Mouse (Mus musculus) mouse trophoblast stem cell (cell line): ENCODE results near the gene Cul9.
"Not testable (repeated sequence)": the region's sequence is repeated elsewhere in the genome, so short reads cannot be mapped to it uniquely, and the experiment has no call there.

Experiments used
- in situ Hi-C, 2 experiments: fragments of 300-500 bp; cut with MseI, MboI; formaldehyde crosslinking; loops; 2 replicates in 1 of 2; 3 replicates in 1 of 2; pipeline ENCODE4 v1.15.1; 2025

Cul9 gene

DNA sequence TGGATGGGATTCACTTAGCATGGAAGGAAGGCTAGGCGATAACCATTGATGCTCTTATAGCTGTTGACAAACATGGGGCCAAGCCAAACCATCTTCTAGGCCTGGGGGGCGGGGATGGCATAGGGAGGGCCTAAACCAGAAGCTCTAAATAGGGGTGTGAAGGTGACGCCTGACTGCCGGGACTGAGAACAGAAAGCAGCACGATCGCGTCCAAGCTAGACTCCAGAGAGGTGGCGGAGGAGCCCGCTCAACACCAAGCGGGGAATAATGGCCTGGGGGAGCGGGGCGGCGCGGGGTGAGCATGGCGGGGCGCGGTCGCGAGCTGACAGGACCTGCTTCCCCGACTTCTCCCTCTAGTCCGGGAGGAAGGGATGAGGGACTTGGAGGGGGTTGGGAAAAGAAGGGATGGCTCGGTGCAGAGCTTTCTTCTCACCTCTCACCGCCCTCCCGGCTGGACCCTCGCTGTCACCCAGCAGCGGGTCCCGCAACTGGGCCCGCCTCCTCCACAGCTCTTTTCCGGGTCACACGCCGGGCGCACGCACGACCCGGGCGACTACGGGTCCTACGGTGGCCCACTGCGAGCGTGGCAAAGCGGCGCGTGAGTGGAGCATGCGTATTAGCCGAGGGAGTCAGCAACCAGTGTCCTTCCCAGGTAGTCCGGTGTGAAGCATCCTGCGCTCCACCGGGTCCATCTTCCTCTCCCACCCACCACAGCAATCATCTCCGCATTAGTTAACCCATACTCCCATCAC is at the start of gene Cul9:
TSS of gene Cul9 (minus strand) at position 576 of the 752 bp plus-strand sequence.
- in situ Hi-C loops, result no loop called here

DNA sequence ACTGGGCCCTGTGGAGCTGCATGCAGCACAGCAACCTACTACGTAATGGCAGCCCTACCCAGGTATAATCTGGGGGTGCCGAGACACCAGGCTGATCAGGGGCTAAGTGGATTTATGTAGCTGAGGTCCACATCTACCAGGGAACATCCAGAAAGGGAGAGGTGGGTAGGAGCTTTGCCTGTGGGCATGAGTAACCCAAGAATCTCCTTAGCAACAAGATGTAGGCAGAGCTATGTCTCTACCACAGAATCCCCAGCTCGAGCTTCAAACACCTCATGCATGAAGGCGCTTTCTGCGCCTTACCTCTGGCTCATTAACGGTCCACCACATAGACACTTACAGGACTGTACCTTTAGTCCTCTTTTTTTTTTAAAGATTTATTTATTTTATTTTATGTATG is 49.1 kb upstream of the Cul9 start:
- in situ Hi-C loops, result no loop called here

DNA sequence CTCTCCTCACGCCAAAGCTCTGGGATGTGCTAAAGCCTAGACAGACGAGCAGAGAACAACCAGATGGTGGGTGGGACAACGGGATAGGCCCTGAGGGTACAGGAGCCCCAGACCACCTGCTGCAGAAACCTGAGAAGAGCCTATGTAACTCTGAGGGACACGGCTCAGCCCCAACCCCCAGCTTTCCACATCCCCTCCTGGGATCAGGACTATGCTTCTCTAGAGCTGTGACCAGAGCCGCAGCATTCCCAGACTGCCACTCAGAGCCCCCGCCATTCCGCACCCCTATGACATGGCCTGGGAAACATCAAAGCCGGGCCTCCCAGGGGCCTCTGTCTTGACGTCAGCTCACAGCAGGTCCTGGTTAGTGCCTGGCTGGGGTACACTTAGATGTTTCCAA is 48.4 kb upstream of the Cul9 start:
- in situ Hi-C loops, result no loop called here

DNA sequence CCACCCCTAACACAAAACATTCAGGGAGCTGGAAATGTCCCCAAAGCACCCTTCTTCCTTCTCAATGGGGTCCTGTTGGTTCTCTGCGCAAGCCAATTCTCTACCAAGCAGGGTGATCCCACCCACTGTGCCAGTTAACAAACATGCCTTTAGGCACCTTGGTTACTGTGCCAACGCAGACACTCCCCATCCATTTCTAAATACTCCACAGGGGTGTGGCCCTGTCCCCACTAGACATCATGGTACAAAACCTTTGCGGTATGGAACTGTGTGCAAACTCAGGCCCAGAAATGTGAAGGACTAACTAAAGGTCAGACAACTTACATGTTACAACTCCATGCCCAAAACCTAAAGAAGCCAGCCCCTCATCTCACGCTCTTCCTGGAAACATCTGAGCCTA is 46.9 kb upstream of the Cul9 start:
- in situ Hi-C loops, result no loop called here

DNA sequence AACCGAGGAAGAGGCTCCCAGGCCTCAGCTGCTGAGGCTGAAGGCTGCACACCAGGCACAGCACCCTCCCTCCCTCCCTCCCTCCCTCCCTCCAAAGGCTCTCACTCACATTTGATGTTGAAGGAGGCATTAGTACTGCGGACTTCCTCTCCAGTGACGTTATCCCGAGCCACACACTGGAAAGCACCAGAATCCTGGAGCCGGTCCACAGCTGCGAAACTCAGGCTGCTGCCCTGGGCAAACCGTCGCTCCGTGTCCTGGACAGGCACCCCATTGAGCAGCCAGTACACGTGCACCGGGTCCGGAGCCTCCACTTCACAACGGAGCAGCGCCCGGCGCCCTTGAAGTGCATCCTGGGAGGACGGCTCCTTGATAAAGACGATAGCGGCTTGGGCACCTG is 45.2 kb upstream of the Cul9 start:
- in situ Hi-C loops, result no loop called here

DNA sequence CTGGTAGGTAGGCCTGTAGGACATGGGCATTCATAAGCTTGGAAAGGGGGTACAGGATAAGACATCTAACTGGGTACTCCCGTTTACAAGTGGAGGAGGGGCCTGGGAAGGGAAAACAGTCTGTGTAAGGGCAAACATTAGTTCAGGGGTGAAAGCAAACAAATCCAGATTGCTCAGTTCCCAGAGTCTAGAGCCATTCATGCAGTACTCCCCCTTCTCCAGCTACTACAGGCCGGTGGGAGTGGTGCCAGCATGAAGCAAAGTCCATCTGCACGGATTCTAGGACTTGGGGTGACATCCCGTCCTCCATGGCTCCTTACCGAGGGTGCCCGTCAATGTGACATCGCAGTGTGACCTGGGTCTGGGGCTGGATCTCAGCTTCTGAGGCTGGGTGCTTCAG is 44.3 kb upstream of the Cul9 start:
- in situ Hi-C loops, result no loop called here

DNA sequence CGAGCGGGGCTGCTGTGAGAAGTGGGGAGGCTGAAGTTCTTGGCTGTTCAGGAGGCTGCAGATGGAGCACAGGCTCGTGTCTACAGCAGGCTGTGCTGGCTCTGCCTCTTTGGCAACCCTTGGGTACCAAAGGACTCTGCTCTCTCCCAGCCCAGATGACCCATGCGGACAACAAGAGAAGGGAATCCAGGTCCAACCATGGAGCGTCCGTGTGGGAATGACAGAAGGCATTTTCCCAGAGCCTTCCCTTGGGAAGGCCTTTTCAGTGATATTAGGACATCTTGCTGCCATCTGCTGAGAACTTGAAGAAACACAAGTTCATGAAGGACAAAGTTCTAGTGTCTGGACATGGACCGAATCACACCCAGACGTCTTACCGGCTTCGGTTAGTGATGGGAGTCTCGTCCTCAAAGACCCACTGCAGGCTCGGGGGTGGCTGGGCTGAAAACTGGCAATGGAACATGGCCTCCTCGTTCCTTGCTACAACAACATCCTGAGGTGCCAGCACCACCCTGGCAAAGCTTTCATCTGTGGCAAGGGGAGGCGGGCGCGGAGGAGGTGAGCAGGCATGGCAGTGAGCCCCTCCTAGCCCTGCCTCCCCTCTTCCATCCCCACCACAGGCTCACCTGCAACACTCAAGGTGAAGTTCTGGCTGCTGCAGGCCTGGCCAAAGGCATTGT is 43.6 kb upstream of the Cul9 start:
- in situ Hi-C loops, result no loop called here

DNA sequence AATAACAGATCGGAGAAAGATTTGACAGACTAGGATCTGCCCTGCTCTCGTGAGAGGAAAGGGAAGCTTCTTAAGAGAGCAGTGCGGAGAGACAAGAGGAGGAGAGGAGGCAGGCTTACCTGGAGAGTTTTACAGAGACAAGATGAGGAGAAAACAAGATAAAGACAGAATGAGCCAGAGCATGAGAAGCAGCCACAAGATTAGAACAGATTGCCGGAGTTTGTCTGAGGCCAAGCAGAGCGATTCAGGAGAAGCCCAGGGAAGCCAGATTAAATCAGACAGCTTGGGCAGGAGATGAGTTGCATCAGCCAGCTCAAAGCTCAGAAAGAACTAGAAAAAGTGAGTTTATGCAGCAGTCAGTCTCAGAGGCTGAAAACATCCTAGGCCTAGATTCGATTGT is 42.7 kb upstream of the Cul9 start:
- in situ Hi-C loops, result no loop called here

DNA sequence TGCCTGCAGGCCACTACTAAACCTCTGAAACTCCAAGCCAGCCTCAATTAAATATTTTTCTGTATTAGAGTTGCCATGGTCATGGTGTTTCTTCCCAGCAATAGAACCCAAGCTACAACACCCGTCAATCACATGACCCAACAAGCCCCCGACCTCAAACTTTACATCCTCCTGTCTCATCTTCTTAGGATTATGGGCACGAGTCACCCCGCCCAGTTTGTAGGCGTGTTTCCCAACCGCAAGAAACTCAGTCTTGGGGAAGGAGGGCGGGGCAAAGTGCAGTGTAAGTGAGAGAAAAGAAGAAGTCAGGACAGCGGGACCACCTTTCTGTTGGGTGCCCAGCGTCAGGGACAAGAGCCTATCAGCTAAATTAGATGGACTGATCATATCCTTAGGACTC is 42.0 kb upstream of the Cul9 start:
- in situ Hi-C loops, result no loop called here

DNA sequence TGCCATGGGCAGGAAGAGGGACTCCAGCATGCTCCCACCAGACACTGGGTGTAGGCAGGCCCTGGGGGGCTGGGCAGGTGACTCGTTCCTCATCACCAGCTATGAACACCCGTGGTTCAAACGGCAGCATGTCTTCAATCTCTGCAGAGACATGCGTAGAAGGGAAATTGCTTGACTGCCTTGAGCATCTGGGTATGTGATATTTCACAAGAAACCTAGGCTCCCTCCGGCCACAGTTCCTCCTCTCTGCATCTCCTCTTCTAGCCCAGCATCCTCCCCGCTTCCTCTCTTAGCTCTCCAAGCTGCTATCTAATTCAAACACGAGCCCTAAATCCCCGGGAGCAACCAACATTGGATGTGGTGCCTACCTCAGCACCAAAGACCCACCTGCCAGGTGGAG is 40.1 kb upstream of the Cul9 start:
- in situ Hi-C loops, result no loop called here

DNA sequence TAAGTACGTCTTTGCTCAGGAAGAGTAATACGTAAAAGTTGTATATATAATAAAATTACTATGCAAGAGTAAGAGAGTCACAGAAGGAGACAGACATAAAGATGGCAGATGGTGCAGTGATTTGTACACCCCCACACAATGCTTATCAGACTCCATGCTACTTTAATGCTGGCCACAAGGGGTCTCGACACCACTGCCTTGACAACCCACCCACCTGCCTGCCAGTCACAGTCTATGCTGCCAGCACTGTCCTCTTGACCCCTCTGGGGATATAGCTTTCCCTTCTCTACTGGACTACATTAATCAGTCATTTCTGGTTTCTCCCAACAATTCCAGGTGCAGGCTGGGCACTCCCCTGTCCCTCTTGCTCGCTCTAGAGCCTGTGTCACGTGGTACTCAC is 32.5 kb upstream of the Cul9 start:
- in situ Hi-C loops, result no loop called here

DNA sequence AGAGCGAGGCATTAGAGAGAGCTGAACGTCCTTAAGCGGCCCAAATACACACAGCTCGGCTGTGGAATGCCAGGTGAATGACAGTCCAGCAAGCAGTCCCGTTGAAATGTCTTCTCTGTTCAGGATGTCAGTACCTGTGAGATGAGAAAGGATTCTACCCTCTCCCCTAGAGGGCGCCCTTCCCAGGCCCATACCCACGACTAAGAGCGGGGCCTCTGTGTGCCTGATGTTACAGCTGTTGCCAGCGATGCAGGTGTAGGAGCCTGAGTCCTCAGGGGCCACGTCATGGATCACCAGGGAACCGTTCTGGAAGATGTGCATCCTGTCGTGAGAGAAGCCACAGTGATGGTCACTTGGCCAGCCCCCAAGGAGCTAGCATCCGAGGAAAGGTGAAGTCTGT is 29.9 kb upstream of the Cul9 start:
- in situ Hi-C loops, result no loop called here

DNA sequence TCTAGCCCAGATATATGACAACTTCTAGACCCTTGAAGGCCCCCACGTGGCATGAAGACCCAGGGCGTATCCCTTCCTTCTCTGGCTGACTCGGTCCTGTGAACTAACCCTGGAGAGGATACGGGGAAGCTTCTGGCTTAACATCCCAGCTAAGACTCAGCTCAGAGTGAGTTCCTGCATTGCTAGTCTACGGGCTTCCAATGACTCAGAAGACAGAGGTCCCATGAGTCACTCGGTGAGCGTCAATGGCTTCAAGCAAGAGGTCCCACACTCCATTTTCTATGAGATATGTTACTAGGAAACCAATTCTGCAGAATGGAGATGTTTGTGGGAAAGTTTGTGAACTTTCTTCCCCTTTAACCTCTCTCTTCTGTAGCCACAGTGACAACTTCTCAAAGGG is 28.3 kb upstream of the Cul9 start:
- in situ Hi-C loops, result no loop called here

DNA sequence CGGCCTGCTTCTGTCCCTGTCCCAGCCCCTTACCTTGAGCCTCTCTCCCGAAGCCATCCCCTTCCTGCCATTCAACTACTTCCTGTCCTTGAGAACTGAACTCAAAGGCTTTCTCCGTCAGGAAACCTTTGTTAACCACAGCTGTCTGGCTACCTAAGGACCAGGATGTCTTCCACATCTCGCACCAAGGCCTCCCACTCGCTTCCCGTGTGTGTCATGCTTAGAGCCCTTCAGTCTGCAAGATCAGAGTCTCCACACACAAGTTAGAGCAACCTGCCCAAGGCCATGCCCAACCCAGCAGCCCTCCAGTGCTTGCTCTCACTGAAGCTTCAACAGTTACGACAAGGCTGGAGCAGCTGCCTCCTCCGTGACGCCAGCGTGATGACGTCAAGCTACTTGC is 24.8 kb upstream of the Cul9 start:
- in situ Hi-C loops, result no loop called here

DNA sequence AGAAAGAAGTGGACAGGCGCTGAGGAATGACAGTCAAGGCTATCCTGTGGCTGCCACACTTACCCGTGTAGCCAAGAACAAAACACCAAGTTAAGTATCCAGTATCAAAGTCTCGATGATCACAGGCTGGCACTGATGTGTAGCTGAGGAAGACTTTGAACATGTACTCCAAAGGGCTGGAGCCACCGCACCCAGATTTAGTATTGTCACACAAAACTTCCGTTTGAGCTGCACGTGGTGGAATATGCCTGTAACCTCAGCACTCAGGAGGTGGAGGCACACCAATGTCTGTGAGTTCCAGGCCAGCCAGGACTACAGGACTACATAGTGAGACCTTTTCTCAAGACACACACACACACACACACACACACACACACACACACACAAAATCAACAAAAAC is 13.0 kb upstream of the Cul9 start:
- in situ Hi-C loops, result no loop called here

DNA sequence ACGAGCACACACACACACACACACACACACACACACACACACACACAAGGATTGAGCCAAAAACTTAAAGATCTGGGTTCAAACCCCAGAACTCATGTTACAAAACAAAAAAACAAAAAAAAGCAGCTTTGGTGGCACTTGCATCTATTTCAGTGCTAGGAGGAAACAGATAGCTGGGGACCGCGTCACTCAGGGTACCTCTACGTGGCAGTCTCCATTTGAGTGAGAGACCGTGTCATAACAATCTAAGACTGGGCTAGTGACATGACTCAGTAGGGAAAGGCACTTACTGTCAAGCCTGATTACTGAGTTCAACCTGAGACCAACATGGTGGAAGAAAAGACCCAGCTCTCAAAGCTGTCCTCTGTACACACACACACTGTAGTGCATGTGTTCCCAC is 12.0 kb upstream of the Cul9 start:
- in situ Hi-C loops, result no loop called here

DNA sequence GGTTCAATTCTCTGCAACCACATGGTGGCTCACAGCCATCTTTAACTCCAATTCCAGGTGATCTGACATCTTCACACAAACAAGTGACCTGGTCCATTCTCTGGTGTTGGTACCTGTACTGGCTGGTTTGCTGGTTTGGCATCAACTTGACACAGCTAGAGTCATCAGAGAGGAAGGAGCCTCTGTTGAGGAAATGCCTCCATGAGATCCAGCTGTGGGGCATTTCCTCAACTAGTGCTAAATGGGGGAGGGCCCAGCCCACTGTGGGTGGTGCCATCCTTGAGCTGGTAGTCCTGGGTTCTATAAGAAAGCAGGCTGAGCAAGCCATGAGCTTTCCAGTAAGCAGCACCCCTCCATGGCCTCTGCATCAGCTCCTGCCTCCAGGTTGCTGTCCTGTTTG is 11.1 kb upstream of the Cul9 start:
- in situ Hi-C loops, result not testable (repeated sequence)

DNA sequence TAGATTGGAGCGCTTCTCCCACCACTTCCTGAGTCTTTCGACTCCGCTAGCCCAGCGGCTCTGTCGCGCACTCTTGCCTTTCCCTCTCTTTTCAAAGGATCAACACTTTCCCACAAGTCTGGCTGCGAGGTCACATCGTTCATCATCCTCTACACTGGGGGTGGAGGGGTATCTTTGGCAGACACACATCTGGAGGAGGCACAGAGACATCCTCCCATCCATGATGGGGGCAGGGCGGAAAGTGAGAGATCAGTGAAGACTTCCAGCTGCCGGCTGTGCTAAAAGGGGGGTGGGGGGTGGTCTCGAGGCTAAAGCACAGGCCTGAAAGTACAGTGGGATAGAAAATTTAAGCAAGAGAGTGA is 10.4 kb upstream of the Cul9 start:
- in situ Hi-C loops, result no loop called here

DNA sequence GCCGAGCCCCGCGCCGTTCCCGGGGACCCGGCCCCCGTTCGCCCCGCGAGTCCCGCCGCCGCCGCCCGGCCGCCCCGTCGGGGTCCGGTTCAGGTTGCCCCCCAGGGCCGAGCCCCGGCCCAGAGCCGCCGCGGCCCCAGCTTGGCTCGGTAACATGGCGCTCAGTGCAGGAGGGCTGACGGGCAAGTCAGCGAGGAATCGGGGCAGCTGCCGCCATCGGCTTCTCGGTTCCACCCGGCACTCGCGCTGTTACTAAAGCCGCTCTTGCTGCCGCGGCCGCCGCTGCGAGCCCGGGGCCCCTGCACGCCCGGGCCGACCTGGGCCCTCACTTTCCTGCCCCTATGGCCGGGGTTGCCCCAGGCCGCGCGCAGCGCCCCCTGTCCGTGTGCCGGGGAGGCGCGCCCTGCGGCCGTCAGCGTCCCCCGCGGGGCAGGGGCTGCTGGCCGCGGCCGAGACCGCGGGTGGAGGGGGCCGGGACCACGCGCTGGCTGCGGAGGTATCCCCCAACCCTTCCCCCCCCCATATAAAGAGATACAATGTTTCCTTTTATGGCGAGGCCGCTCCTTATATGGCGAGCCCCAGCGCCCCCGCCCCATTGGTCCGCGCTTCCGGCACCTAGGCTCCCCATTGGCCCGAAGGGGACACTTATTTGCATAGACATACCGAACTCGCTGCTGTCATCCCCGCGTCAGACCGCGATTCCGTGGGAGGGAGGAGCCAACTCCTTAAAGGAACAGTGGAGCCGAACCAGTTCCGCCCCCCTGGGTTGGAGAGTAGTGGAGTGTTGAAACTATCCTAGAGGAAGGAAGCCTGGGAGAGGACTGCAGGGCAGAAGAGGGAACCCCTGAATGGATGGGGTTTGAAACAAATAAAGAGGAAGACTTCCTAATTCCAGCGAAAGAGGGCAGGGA is 9.7 kb upstream of the Cul9 start, which contains the start of gene Srf:
TSS of gene Srf (minus strand) at position 503 of the 911 bp plus-strand sequence.
- in situ Hi-C loops, result no loop called here

DNA sequence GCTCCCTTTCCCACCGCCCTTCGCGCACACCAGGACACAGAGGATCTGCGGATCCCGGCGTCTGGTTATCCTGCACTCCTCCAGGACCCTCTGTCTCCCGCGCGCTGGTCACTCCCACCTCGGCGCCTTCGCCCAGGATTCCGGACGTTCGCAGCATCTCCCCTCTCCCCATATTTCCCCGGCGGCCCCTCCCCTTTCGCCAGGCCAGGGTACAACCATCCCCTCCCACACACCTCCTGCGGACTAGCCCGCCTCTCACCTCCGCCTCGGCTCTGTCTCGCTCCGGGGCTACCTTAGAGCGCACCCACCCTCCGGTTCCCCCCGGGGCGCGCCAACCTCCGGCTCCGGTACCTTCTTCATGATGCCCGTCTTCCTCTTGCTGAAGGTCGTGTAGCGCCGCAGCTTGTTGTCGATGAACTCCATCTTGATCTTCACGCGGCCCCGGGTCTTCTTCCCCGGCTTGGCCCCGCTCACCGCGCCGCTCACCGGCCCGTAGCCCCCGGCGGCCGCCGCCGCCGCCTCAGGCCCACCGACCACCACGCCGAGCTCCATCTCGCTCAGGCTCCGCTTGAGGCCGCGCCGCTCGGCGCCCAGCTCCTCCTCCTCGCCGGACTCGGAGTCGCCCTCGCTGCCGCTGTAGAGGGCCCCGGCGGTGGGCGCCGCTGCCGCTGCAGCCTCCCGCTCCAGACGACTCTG is 8.9 kb upstream of the Cul9 start:
- in situ Hi-C loops, result no loop called here

DNA sequence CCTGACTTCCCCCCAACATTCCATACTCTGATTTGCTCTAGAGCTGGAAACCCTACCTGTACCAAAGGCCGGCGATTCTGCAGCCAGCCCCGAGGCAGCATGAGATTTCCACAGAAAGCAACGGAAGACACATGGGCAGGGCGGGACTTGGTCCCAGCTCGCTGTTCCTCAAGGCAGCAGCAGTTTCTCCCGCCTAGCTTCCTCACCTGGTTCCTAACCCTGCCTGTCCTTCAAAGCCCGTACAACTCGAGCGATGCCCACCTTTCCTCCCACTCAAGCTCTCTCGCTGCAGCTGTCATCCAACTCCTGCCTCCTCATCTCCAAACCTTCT is 8.4 kb upstream of the Cul9 start:
- in situ Hi-C loops, result no loop called here

DNA sequence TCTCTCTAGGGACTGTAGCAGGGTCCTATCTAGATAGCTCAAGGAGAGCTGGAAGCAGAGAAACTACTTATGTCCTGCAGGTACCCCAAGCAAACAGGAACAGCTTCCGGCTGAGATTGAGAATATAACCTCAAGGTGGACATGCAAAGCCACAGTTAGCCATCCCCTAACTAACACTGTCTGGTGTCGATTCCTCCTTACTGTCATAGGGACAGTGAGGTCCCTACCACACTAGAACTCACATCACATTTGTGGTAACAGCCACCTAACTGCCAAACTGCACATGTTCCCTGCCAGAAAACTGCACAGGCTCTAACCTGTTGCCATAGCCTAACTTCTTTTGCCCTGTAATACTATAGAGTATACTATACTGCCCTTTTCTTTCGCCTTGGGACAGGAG is 7.7 kb upstream of the Cul9 start:
- in situ Hi-C loops, result no loop called here
